Mouse (Mus musculus) 3T3-L1 (cell line): Measurements from ENCODE around the gene Fndc5.

Experiments
- DNase-seq: peaks from one replicate; pipeline ENCODE4 v3.0.0-alpha.2; 2015; ENCODE audit warnings: low read depth, low spot score

The Fndc5 gene

GRCm38 (mm10) chr4:129124652-129125146, 12.1 kb upstream of the Fndc5 start:
- DNase-seq, result no peak

DNA sequence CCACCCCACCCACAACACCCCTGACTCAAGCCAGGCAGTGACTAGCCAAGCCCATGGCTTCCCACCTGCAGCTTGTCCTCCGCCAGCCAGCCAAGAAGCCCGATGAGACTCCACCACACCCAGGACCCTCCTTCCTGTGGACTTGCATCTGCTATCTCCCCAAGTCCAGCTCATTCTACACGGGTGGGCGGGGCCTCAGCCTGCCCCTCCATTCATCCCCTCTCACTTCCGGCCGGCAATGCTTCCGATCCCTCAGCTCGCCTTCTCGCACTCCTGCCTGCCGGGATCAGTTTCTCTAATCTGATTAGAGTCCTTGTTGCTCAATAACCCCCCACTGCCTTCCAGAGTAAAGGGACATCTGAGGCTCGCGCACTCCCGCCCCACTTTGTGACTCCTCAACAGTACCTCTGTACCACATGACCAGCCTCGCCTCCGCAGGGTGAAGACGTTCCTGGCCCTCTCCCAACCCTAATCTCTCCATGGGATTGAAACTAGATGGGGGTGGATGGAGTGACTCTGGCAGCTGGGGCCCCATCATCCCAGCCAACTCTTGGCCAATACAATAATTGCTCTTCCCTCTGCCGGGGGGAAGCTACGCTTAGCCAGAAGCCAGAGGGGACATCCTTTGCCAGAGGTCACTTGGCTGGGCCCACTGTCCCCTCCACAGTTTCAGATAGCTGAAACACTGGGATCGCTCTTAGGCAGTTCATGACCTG, 10.9 kb upstream of the Fndc5 start:
- no peak for DNase-seq

DNA sequence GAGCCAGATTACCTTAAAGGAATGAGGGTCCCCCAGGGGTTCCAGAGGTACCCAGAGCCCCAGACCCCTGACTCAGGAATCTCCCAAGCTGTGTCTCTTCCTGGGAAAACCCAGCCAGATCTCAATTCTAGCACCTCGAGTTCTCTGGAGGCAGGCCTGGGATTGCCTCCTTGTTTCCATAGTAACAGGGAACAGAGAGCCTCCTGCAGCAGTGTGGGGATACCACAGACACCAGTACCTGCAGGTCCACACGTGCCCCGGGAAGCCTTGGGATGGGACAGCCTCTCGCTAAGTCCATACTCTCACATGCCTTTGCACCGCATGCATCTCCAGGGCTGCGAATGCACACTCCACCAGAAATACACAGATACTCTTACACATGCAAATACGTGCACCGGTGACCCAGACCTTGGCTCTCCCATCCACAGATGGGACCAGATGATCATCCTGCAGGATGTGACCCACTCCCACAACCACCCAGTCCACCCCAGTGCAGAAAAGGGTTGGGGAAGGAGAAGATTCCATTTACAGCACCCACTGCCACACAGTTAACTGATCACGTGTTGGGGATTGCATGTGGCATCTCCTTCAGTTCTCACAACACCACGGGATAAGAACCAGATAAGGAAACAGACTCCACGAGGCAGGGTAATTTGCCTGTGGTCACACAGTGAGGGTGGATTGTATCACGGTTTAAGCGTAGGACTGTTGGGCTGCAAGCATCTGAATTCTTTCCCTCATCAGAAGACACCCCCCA, 8.0 kb upstream of the Fndc5 start:
- no peak for DNase-seq

- no peak for DNase-seq
Measured at GRCm38 (mm10) chr4:129129387-129129786, 7.4 kb upstream of the Fndc5 start.

GRCm38 (mm10) chr4:129130149-129130548, 6.7 kb upstream of the Fndc5 start:
- DNase-seq, result peak; percentile 58

DNA sequence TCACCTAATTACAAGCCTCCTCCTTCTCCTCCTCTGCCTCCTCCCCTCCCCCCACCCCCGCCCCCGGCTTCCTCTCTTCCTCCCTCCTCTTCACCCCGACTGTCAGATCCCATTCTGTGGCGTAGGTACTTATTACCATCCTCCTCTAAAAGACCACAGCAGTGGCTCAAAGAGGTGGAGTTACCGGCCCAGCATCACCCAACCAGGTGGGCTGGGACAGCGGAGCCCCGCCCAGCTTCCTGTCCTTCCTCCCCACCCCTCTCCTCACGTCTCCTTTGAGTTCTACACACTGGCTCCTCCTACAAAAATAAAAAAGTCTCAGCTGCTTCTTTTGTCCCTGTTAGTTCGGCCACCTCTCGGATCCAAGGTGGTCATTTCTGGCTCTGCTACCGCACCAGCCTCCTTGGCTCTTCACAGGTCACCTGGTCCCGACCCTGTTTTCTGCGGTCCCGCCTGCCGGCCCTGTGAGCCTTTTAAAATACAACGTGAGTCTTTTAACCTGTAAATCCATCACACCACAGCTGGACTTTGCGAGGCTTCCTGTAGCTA, 6.0 kb upstream of the Fndc5 start:
- no peak for DNase-seq

DNA sequence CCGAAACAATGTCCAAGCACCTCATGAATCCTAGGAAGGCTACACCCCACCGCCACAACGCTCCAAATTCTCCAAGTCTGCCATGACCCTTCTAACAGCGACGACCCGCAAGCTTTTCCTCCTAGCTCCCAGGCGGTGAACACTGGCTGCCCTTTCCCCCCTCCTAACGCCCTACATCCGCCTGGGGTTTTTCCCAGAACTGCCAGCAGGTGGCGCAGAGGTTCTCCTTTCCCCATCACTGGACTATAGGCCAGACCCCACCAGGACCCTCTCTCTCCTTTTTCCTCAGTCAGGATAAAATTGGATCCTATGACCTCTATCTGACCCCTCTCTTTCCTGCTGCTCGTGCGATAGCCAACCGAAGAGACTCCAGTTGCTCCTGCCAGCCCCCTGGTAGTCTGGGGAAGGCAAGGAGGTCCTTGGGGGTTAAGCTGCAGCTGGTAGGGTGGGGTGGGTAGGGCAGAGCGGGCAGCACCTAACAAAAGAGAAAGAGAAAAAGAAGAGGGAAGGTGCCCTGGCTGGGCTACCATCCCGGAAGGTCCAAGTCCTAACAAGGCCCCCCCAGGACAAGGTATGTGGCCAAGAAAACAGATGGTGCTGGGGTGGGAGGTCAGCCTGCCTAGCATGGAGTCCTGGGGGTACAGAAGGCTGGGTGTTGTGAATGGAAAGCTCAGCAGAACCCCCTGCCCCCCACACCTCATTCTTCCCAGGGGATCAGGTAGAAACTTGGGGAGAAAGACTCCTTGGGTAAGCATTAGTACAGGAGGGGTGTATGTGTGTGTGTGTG, 1.8 kb upstream of the Fndc5 start:
- peak; percentile 43 for DNase-seq

GRCm38 (mm10) chr4:129135637-129136036, 1.2 kb upstream of the Fndc5 start:
- DNase-seq, result no peak

DNA sequence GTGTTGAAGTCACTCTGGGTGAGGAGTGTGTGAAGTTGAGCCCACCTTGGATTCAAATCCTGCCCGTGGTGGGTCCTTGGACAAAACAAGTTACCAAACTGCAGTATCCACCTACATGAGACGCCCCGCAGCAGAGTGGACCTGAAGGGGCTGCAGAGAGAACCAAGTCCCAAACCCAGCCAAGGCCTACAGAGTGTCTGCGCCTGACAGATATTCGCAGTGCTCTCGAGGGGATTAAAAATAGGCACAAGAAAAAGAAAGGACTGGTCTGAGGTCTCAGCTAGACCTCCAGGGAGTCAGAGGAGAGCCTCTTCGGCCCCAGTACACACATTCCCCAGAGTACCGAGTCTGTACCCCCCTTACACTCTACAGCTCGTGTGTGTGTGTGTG, 615 bp upstream of the Fndc5 start:
- DNase-seq, result no peak

GRCm38 (mm10) chr4:129137392-129138321, 858 bp downstream of the Fndc5 start:
- DNase-seq, result no peak

DNA sequence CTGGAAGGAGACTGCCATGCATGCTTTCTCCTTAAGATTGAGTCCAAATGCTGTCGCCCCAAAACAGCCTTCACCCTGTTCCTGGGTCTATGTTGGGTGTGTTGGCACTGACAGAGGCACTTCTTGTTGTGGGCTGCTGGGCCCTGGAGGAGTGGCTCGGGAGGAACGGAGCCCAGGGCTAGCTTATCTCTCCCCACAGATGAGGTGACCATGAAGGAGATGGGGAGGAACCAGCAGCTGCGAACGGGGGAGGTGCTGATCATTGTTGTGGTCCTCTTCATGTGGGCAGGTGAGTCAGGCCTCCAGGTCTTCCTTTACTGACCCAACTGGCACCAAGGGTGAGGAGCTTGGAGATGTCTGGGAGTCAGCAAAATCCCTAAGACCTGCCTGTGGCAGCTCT, 2.8 kb downstream of the Fndc5 start:
- no peak for DNase-seq

GRCm38 (mm10) chr4:129140808-129141207, 4.0 kb downstream of the Fndc5 start:
- no peak for DNase-seq

DNA sequence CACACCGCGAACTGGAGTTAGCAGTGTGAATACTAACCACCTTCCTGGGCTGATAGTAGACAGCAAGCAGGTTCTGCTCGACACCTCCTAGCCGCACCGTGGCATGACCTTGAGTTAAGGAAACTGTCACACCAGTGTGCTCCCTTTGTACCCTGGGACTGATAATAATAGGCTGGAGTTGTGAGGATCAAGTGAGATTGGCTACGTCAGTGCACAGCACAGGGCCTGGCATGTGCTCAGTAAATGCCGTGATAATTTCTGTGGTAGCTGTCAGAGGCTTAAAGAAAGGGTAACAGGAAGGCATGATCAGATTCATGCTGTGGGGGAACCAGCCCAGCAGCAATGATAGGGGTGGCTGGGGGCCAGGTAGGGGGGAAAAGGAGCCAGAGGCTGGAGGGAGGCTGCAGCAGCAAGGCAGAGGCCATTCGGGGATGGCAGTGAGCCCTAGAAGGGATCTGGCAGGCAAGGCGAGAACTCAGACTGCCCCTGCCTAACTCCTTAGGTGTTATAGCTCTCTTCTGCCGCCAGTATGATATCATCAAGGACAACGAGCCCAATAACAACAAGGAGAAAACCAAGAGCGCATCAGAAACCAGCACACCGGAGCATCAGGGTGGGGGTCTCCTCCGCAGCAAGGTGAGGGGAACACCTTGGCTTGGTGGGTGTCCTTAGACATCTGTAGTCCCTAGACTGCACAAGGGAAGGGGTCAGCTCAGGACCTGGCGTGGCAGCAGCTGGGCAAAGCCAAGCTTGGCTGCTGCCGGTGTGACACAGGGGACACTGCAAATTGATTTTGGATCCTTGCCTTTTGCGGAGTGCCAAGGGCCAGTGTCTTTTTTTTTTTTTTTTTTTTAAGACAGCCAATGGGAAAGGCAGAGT, 5.0 kb downstream of the Fndc5 start:
- DNase-seq, result no peak

DNA sequence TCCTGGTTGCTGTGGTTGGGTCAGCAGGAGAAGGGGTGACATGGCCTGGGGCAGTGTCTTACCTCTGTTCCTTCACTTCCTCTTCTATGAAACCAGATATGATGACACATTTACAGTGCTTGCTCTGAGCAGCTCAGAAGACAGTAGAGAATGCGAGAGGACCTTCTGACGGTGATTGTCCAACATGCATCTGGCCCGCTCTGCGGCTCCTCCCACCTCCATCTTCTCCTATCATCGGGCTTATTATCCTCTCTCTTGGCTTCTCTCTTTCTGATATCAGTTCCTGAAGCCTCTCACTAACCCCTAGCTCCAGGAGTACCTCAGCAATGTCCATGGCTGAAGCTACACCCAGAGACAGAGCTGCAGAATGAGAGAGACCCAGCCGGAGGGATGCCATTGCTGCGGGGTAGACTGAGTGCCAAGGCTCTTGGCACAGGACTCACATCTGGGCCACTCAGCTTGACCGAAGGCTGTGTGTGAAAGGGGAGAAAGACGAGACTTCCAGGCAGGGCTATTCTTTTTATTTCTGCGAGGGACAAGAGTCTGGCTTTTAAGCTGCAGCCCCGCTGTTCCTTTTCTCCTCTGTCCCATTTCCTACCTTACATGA, 5.7 kb downstream of the Fndc5 start:
- DNase-seq, result no peak

DNA sequence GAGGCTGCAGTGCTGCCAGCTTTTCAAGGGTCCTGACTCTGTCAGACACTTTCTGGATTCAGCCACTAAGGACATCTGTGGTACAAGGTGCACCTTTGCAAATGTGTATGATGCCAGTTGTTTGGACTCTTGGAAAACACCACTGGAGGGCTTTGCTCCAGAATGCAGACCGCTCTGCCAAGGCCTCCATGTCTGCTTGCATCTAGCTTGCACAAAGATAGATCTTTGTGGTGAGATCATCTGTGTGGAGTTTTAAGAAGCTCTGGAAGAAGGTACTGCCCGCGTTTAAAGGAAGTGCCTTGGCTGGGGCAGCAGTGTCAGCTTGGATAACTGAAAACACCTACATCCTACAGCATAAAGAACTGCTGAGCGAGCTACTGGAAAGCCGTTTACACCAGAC, 6.7 kb downstream of the Fndc5 start:
- DNase-seq, result no peak

GRCm38 (mm10) chr4:129144401-129145367, 7.9 kb downstream of the Fndc5 start:
- peak; percentile 55 for DNase-seq

DNA sequence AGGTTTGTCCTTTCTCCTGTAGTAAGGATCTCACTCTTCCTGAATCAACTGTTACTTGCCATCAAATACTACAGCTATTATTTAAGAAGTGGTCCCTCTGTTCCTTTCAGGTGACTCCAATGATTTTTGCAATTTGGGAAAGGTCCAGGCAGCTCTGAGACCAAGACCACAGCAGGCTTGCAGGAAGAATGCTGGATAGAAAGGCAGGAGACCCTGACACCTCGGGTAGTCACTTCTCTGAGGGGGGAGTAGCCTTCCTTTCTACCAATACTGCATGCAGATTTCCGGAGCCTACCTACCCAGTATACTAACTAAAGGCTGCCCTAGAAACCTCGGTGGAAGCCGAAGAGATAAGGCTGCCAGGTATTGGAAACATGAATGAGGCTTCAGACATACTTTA, 8.6 kb downstream of the Fndc5 start:
- no peak for DNase-seq

- no peak for DNase-seq
Measured at GRCm38 (mm10) chr4:129145943-129146342, 9.1 kb downstream of the Fndc5 start.
